Mouse (Mus musculus) embryonic facial prominence, embryonic 14.5 days (tissue): ENCODE data around the gene Lamc1. TPM values are rescaled to one million over a fixed set of nuclear protein-coding genes. Genes with fewer than 3 reads are reported as not detected.

ENCODE experiments used
- ATAC-seq: fragments of 200-750 bp; cut with Nextera tagmentation; 2 replicates; pipeline ENCODE4 v1.8.0; 2017; ENCODE audit warnings: low read depth, moderate number of reproducible peaks, moderate TSS enrichment
- DNase-seq: peaks from one replicate; pipeline ENCODE4 v3.0.0-alpha.2; 2015; ENCODE audit warnings: low spot score
- H3K27ac ChIP-seq: fragments of 300-500 bp; sonication (generic); replicated peaks from 2 replicates; pipeline ENCODE4 v1.5.1; 2014; ENCODE audit warnings: low read depth, mild to moderate bottlenecking, low read length, moderate library complexity
- H3K27me3 ChIP-seq: fragments of 300-500 bp; sonication (generic); replicated peaks from 2 replicates; pipeline ENCODE4 v1.6.1; 2014; ENCODE audit warnings: low read length; ENCODE audit not compliant: control insufficient read depth, insufficient read depth
- H3K36me3 ChIP-seq: fragments of 300-500 bp; sonication (generic); 2 replicates; pipeline ENCODE4 v1.6.1; 2014; ENCODE audit warnings: low read length, mixed read lengths; ENCODE audit not compliant: control insufficient read depth, insufficient read depth
- H3K4me1 ChIP-seq: fragments of 300-500 bp; sonication (generic); 2 replicates; pipeline ENCODE4 v1.6.1; 2014; ENCODE audit warnings: antibody characterized with exemption, low read length; ENCODE audit not compliant: control insufficient read depth, insufficient read depth
- H3K4me2 ChIP-seq: fragments of 300-500 bp; sonication (generic); 2 replicates; pipeline ENCODE4 v1.6.1; 2014; ENCODE audit warnings: low read depth, mild to moderate bottlenecking, low read length, moderate library complexity, mixed read lengths
- H3K4me3 ChIP-seq: fragments of 300-500 bp; sonication (generic); 2 replicates; pipeline ENCODE4 v1.5.1; 2014; ENCODE audit warnings: low read depth, mild to moderate bottlenecking, low read length
- H3K9ac ChIP-seq: fragments of 300-500 bp; sonication (generic); 2 replicates; pipeline ENCODE4 v1.6.1; 2014; ENCODE audit warnings: low read depth, mild to moderate bottlenecking, low read length, moderate library complexity, mixed read lengths
- H3K9me3 ChIP-seq: fragments of 300-500 bp; sonication (generic); 2 replicates; pipeline ENCODE4 v1.6.1; 2016; ENCODE audit warnings: low read length; ENCODE audit not compliant: control insufficient read depth
- WGBS: fragments of 180-500 bp; shearing (Covaris S2); extraction: QIAGEN DNeasy Blood & Tissue Kit; methylation state at CpG from one replicate; pipeline ENCODE4 v1.1.7; 2014; 5-methylcytosine and 5-hydroxymethylcytosine counted together
- polyA plus RNA-seq: library from polyadenylated mRNA; unstranded; fragments of >200 nt; fragmentation: Nextera tagmentation; extraction: Ambion mirVana; gene quantifications from 2 replicates; pipeline ENCODE4 v1.2.1, GENCODE M21; 2014

Lamc1 gene
- polyA plus RNA-seq, 1 experiment from 2014 or later = 98.5 TPM

DNA sequence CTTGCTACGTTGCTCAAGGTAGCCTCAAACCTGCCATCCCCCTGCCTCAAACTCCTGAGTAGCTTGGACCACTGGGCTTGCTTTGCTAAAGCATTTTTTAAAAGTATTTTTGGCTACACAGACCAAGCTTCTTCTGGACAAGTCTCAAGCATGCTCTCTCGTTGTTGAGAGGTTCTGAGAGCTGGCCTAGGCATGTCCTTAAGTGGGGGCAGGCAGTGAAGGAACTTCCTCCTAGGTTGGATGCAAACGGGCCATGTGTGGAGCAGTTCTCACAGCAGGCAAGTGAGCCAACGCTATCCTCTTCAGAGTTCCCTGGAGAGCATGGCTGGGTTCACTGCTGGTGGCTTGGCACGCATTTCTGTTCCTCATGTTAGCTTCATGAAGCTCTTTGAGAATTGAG is 34.5 kb upstream of the Lamc1 start:
- Histone ChIP-seq H3K27me3 (no peaks in the 10 kb centered on the region), H3K9ac (no peak overlapping the region), H3K36me3 (no peaks in the 10 kb centered on the region), H3K9me3 (0 out of 2 replicates have a peak, but pooled peaks cover 4% of the 10 kb centered on the region), H3K4me2 (no peak overlapping the region), H3K4me1 (no peaks in the 10 kb centered on the region), H3K27ac (no peak overlapping the region), H3K4me3 (no peak overlapping the region)
- no peak for ATAC-seq
- WGBS = 66% methylated on average over 5 of the region's 5 CpGs
- DNase-seq = no peak

DNA sequence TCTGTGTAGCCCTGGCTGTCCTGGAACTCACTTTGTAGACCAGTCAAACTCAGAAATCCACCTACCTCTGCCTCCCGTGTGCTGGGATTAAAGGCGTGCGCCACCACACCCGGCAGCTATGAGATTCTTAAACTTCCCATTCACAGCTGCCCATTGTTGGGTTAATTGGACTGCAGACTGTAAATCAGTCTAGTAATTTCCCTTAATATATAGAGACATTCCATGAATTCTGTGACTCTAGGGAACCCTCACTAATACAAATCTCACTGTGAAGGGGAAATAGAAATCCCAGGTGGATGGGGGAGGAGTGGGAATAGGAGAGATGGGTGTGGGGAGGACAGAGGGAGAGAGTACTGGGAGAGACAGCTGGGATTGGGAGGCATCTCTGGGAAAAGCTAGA is 29.3 kb upstream of the Lamc1 start:
- Histone ChIP-seq H3K4me3 (no peak overlapping the region), H3K4me2 (no peak overlapping the region), H3K4me1 (no peaks in the 10 kb centered on the region), H3K27ac (no peak overlapping the region), H3K9ac (no peak overlapping the region), H3K36me3 (no peaks in the 10 kb centered on the region), H3K9me3 (0 out of 2 replicates have a peak, but pooled peaks cover 4% of the 10 kb centered on the region), H3K27me3 (no peaks in the 10 kb centered on the region)
- DNase-seq (no peak), ATAC-seq (no peak)
- 84% methylated on average over 4 of the region's 4 CpGs for whole genome bisulfite sequencing

DNA sequence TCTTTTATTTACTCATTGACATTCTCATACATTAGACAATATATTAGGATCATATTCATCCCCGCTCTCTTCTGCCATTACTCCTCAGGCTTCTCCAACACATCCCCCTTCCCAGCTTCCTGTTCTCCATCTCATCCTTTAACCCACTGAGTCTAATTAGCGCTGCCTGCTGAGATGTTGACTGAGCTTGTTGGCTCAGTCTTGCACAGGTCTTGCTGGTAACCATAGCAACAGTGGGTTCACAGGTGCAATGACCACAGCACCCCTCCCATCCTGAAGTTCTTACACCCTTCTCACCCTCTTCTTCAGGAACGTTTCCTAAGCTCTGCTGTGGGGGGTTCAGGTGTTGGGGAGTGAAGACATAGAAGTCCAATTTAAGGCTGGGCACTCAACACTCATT is 28.0 kb upstream of the Lamc1 start:
- WGBS = 56% methylated on average over 3 of the region's 3 CpGs
- DNase-seq (no peak), ATAC-seq (no peak)
- Histone ChIP-seq H3K4me2 (no peak overlapping the region), H3K27ac (no peak overlapping the region), H3K9me3 (0 out of 2 replicates have a peak, but pooled peaks cover 4% of the 10 kb centered on the region), H3K4me3 (no peak overlapping the region), H3K36me3 (no peaks in the 10 kb centered on the region), H3K9ac (no peak overlapping the region), H3K4me1 (no peaks in the 10 kb centered on the region), H3K27me3 (no peaks in the 10 kb centered on the region)

DNA sequence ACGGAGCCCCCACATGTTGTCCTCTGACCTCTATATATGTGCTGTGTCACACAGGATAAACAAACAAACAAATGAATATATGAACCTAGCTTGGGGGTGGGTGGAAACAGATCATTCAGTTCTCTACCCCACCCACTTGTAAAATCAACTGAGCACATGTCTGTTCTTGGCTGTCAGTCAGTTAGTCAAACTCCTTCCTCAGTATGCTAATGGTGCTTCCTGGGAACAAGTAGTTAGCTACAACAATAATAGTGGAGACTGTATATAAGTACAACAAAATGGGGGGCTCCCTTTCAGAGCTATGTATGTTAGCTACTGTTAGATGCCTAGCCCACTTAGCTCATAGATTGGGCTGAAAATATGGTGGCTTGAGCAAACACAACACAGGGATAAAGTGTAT is 24.6 kb upstream of the Lamc1 start:
- no peaks in the 10 kb centered on the region for H3K4me1 ChIP-seq
- H3K27me3 ChIP-seq = no peaks in the 10 kb centered on the region
- H3K9ac ChIP-seq = no peak overlapping the region
- H3K4me2 ChIP-seq = no peak overlapping the region
- DNase-seq (no peak), ATAC-seq (no peak)
- no peak overlapping the region for H3K4me3 ChIP-seq
- WGBS = 94% methylated on average over 1 of the region's 1 CpGs
- no peaks in the 10 kb centered on the region for H3K9me3 ChIP-seq
- H3K27ac ChIP-seq = no peak overlapping the region
- H3K36me3 ChIP-seq = no peaks in the 10 kb centered on the region

DNA sequence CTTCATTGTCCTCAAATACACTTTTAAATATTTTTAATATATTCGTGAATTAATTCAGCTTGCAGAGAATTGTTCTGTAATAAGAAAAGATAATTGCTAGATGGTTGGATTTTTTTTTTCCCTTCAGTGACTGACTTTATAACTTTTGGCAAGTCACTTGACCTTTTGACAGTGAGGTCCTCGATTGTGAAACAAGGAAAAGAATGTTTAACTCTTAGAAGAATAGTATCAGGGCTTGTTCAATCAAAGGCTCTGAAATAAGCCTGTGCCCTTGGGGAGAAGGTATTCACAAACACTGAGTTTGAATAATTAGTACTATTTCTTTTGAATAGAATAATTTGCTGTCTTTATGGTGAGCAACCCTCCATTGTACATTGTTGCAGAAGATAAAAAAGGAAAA is 21.9 kb upstream of the Lamc1 start:
- H3K27ac ChIP-seq = 0 out of 2 replicates have a peak overlapping the region, but pooled peaks have one; percentile 39
- no peaks in the 10 kb centered on the region for H3K4me1 ChIP-seq
- no peak overlapping the region for H3K4me3 ChIP-seq
- H3K9ac ChIP-seq = no peak overlapping the region
- WGBS = 34% methylated on average over 2 of the region's 2 CpGs
- no peak for DNase-seq
- no peaks in the 10 kb centered on the region for H3K36me3 ChIP-seq
- H3K4me2 ChIP-seq = no peak overlapping the region
- H3K9me3 ChIP-seq = no peaks in the 10 kb centered on the region
- no peaks in the 10 kb centered on the region for H3K27me3 ChIP-seq
- no peak for ATAC-seq

DNA sequence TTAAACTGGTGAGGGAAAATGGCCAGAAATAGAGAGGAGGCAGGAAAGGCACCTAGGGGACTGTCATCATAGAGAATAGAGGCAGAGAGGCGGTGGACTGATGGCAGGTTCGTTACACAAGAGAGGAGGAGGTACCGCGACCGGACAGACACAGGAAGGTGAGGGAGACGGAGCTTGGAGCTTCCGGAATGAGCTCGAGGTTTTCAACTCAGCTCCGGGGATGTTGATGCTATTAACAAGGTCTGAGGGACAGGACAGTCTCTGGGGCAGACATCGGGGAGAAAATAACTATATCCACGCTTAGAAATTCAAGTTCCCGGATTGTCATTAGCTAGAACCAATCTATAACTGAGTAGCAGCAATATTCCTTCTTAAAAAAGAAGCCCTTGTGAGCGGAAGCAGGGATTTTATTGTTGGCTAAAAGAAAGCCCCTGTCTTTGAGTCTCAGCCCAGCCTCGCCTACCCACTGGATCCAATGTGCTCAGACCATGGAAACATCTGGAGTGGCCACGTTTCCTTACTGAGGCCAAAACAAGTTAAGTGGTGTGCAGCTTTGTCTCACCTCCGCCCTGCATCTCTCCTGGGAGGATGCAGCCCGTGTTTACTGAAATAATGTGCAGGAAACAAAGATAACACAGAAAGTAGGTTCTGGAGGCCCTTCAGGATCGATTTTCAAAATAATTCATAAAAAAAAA is 21.3 kb upstream of the Lamc1 start:
- DNase-seq (peak; percentile 56), ATAC-seq (no peak)
- Histone ChIP-seq H3K4me3 (no peak overlapping the region), H3K27ac (peak overlapping the region; percentile 40; the same call in 1 of the 2 replicates), H3K9ac (no peak overlapping the region), H3K36me3 (no peaks in the 10 kb centered on the region), H3K4me1 (no peaks in the 10 kb centered on the region), H3K4me2 (no peak overlapping the region), H3K9me3 (no peaks in the 10 kb centered on the region), H3K27me3 (no peaks in the 10 kb centered on the region)
- 55% methylated on average over 18 of the region's 18 CpGs for WGBS

DNA sequence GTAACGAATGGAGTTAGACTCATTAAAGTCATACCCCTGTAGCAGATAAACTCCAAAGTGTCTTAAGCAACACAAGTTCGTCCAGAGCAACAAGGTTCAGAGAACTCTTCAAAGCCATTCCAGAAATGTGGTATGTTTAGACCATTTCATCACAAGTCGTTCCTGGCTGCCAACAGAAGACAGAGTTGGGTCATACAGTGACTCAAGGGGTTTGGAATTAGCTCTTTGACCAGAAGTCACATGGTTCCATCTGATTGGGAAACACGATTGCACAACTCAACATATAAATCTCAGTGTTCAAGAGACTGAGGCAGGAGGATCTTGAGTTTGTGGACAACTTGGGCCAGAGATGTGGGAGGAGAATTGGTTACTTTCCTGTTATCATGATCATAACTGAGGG is 18.4 kb upstream of the Lamc1 start:
- DNase-seq (no peak), ATAC-seq (no peak)
- Histone ChIP-seq H3K27me3 (no peaks in the 10 kb centered on the region), H3K36me3 (no peaks in the 10 kb centered on the region), H3K4me1 (no peaks in the 10 kb centered on the region), H3K27ac (no peak overlapping the region), H3K9me3 (no peaks in the 10 kb centered on the region), H3K4me2 (no peak overlapping the region), H3K9ac (no peak overlapping the region), H3K4me3 (no peak overlapping the region)
- WGBS = 76% methylated on average over 4 of the region's 4 CpGs

DNA sequence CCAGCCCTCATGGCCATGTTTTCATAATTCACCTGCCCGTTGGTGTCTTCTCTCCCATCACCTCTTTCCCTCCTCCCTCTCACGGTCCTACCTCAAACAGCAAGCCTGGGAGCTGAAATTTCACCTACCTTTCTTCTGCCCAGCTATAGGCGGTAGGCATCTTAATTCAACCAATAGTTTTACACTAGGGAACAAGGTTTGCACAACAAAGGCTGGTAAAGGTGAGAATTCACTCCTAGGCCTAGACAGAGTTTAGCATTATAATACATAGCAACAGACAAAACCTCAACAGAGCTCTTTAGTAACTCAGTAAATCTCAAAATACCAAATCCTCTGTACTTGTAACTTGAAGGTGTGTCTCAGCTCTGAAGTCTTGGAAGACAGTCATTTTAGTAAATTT is 15.1 kb upstream of the Lamc1 start:
- no peak overlapping the region for H3K4me2 ChIP-seq
- ATAC-seq (no peak), DNase-seq (no peak)
- H3K27me3 ChIP-seq = no peaks in the 10 kb centered on the region
- H3K9ac ChIP-seq = no peak overlapping the region
- 57% methylated on average over 3 of the region's 3 CpGs for WGBS
- H3K9me3 ChIP-seq = no peaks in the 10 kb centered on the region
- H3K36me3 ChIP-seq = no peaks in the 10 kb centered on the region
- H3K4me3 ChIP-seq = no peak overlapping the region
- no peak overlapping the region for H3K27ac ChIP-seq
- no peaks in the 10 kb centered on the region for H3K4me1 ChIP-seq

DNA sequence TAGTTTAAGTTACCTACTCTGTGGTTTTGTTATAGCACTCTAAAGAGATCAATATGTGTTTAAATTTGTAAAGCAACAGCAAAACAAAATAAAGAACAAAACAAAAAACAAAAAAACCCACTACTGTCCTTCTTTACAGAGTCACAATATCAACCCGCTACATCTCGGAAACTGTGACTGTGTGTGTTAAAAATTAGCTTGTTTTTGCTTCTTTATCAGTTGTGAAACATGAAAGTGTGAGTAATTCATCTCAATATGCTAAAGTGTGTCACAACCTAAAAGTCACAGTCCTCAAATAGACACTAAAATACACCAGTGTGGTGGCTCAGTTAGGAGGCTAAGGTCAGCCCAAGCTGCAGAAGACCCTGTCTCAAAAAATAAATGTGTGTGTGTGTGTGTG is 14.5 kb upstream of the Lamc1 start:
- Histone ChIP-seq H3K9me3 (no peaks in the 10 kb centered on the region), H3K27ac (no peak overlapping the region), H3K36me3 (no peaks in the 10 kb centered on the region), H3K9ac (no peak overlapping the region), H3K4me3 (no peak overlapping the region), H3K27me3 (no peaks in the 10 kb centered on the region), H3K4me2 (no peak overlapping the region), H3K4me1 (no peaks in the 10 kb centered on the region)
- WGBS = 93% methylated on average over 2 of the region's 2 CpGs
- no peak for DNase-seq
- no peak for ATAC-seq
